Mouse (Mus musculus): Measurements from ENCODE around the gene Efna5.

DNA sequence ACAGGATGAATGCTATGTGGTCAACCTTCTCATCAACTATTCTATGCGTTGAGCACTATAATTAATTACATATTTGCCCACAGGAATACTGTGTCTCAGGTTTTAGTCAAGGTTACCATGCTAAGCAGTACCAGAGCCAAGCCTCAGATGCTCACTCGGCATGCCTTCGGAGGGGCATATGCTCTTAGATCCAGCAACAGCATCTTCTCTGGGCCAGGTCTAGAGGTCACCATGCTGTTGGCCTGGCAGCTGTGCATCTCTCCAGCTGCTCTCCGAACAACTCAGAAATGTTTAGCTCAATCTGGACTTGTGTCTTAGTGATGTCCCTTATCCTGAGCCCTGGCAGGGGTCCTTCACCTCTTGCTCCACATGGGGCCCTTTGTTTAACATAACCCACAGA is 114.4 kb downstream of the Efna5 start:
- TF ChIP-seq POLR2A (IDR thresholded peaks at IDR 0.05; ENCODE audit: control insufficient read depth, extremely low read depth, insufficient read depth, low read length, poor library complexity) (no peak), CTCF (IDR thresholded peaks at IDR 0.05; ENCODE audit: borderline replicate concordance, control insufficient read depth, extremely low read depth, insufficient read depth, low read length, poor library complexity) (no peak)
